Mouse (Mus musculus) left cerebral cortex, postnatal 36 days (tissue): ENCODE measurements around the gene Tmem255b. TPM values are rescaled to one million over a fixed set of nuclear protein-coding genes. Genes with fewer than 3 reads are reported as not detected.
A peak's percentile ranks its signal among the peaks of the same experiment; 100 is the strongest.

ENCODE experiments used
- DNase-seq, 2 experiments: peaks; one replicate each; pipeline ENCODE4 v3.0.0; 2021 to 2022; ENCODE audit warnings: low spot score in 2 of 2, mixed read lengths in 1 of 2
- intact Hi-C: fragments of 180-260 bp; cut with DNase I; formaldehyde crosslinking; loops from one replicate; pipeline ENCODE4 v1.15.1; 2025
- total RNA-seq, 2 experiments: library from RNA; stranded (reverse); gene quantifications; 2 replicates each; pipeline ENCODE4 v1.2.3; 2021

The Tmem255b gene
- total RNA-seq, 2 experiments from 2014 or later, result 4.7 to 5.4 TPM

- intact Hi-C loops, result no loop called here
- DNase-seq, result no peak
These were observed 48.2 kb downstream of the Tmem255b start for GRCm38 (mm10) chr8:13483191-13483590.

GRCm38 (mm10) chr8:13489351-13489750, 54.4 kb downstream of the Tmem255b start:
- DNase-seq, result no peak
- intact Hi-C loops, result no loop called here

- no peak for DNase-seq
- intact Hi-C loops, result loop anchor here (5.0 kb wide), 1 partner anchor 57 kb away; no protein-coding TSS in a partner anchor
These were observed 55.3 kb downstream of the Tmem255b start for GRCm38 (mm10) chr8:13489986-13490910.

GRCm38 (mm10) chr8:13491491-13492010, 56.6 kb downstream of the Tmem255b start:
- intact Hi-C loops, result loop anchor here (5.0 kb wide), 1 partner anchor 56 kb away; no protein-coding TSS in a partner anchor
- no peak for DNase-seq

- no peak for DNase-seq
- intact Hi-C loops, result loop anchor here (5.0 kb wide), 1 partner anchor 55 kb away; no protein-coding TSS in a partner anchor
These were observed 57.4 kb downstream of the Tmem255b start for GRCm38 (mm10) chr8:13492198-13492995.

GRCm38 (mm10) chr8:13493011-13493410, 58.0 kb downstream of the Tmem255b start:
- DNase-seq, result peak in 1 of 2 experiments; percentile 29
- intact Hi-C loops, result loop anchor here (5.0 kb wide), 1 partner anchor 54 kb away; no protein-coding TSS in a partner anchor

- intact Hi-C loops, result loop anchor here (5.0 kb wide), 1 partner anchor 53 kb away; no protein-coding TSS in a partner anchor
- peak; percentile 65 to 76 for DNase-seq
These were observed 59.1 kb downstream of the Tmem255b start, which contains the start of gene Gas6 for GRCm38 (mm10) chr8:13493858-13494631. Gas6 (minus strand) TSS chr8:13494490.

GRCm38 (mm10) chr8:13501221-13501620, 66.2 kb downstream of the Tmem255b start:
- DNase-seq, result no peak
- intact Hi-C loops, result no loop called here

- intact Hi-C loops, result no loop called here
- DNase-seq, result no peak
These were observed 69.1 kb downstream of the Tmem255b start for GRCm38 (mm10) chr8:13503936-13504606.

GRCm38 (mm10) chr8:13504894-13505674, 70.1 kb downstream of the Tmem255b start:
- DNase-seq, result no peak
- intact Hi-C loops, result no loop called here

- DNase-seq, result no peak
- intact Hi-C loops, result no loop called here
These were observed 71.9 kb downstream of the Tmem255b start for GRCm38 (mm10) chr8:13506849-13507248.

- intact Hi-C loops, result no loop called here
- no peak for DNase-seq
These were observed 72.4 kb downstream of the Tmem255b start for GRCm38 (mm10) chr8:13507284-13507937.

GRCm38 (mm10) chr8:13512016-13512415, 77.0 kb downstream of the Tmem255b start:
- DNase-seq, result no peak
- intact Hi-C loops, result no loop called here

GRCm38 (mm10) chr8:13512677-13513076, 77.7 kb downstream of the Tmem255b start:
- intact Hi-C loops, result no loop called here

GRCm38 (mm10) chr8:13513556-13514370, 78.8 kb downstream of the Tmem255b start:
- intact Hi-C loops, result no loop called here

More at GRCm38 (mm10) chr8:13512677-13513076, 77.7 kb downstream of the Tmem255b start:
- no peak for DNase-seq

GRCm38 (mm10) chr8:13516011-13516442, 81.0 kb downstream of the Tmem255b start:
- no peak for DNase-seq
- intact Hi-C loops, result no loop called here

More at GRCm38 (mm10) chr8:13513556-13514370, 78.8 kb downstream of the Tmem255b start:
- no peak for DNase-seq
